Mouse (Mus musculus) stomach, postnatal 0 days (tissue): ENCODE measurements at regions not wholly inside any gene's neighbourhood (a gene's known extent, or its start where the extent isn't known, plus 50 kb on each side); places are given as distances from the start of the nearest gene placed in this dataset.

ENCODE experiments used
- CTCF ChIP-seq: IDR thresholded peaks from 2 replicates; pipeline ENCODE4 v1.5.1; 2016; ENCODE audit warnings: antibody characterized with exemption, low read depth, mild to moderate bottlenecking, moderate library complexity
- EP300 ChIP-seq: optimal IDR thresholded peaks from 2 replicates; pipeline ENCODE3; 2016; ENCODE audit warnings: antibody characterized with exemption

- TF ChIP-seq CTCF, result no peak
- no peak for TF ChIP-seq EP300
Measured at GRCm38 (mm10) chr1:71853212-71853611, 200.2 kb upstream of the Fn1 start.
